Mouse (Mus musculus): ENCODE data around the gene Aplp2.

DNA sequence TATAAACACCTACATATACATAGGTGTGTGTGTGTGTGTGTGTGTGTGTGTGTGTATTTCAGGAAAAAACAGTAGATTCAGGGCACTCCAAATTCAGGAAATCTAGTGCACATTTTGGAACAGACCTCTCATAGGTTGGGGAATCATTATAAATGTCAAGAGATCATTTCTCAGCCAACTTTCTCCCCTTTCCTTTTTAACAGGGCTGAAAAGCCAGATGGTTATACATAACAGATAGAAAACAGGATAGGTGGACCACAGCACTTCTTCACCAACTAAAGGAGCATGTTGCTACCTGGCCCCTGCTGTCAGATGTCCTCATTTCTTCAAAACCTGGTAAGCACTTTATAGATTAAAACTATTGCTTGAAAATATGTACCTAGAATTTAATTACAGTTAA, 14.9 kb downstream of the Aplp2 start:
- TF ChIP-seq CTCF (IDR thresholded peaks at IDR 0.05; ENCODE audit: low read depth) (no peak), EP300 (IDR thresholded peaks at IDR 0.05; ENCODE audit: low read depth) (no peak)
